Mouse (Mus musculus) ES-Bruce4 (cell line): ENCODE results near the gene Sntb2.

ENCODE experiments used
- CTCF ChIP-seq: IDR thresholded peaks from one replicate; pipeline ENCODE4 v1.8.1; 2011; ENCODE audit warnings: low read depth, low read length
- EP300 ChIP-seq: IDR thresholded peaks from 2 replicates; pipeline ENCODE4 v1.6.1; 2011; ENCODE audit warnings: low read depth, low read length; ENCODE audit not compliant: insufficient read depth
- POLR2A ChIP-seq: IDR thresholded peaks from one replicate; pipeline ENCODE4 v1.8.1; 2011; ENCODE audit warnings: low read length; ENCODE audit not compliant: insufficient read depth

- TF ChIP-seq CTCF, result no peak
- TF ChIP-seq POLR2A, result no peak
- no peak for TF ChIP-seq EP300
Observed at GRCm38 (mm10) chr8:106934226-106934977, 1.1 kb upstream of the Sntb2 start.
